ENCODE assay signal across 20 mouse cellular contexts in genomic region chr6:135703655-135704054, GRCm38 (mm10).
A peak's percentile ranks its signal among the peaks of the same experiment; 100 is the strongest.
DNase-seq lines count a peak whose midpoint lies in the region; ATAC-seq and TF ChIP-seq lines count a peak whose summit lies in the region.
"Had no signal": no experiment of that assay in that cellular context is flagged by ENCODE, and none has a peak within 500 bp of the region (broad histone marks: within the 10 kb centered on the region; RNA-seq: fewer than 3 reads in every experiment).

No protein-coding gene starts in this region.

- H3ac ChIP-seq in C2C12 (ENCODE audit: control insufficient read depth, insufficient read length, low read depth) = no peak overlapping the region

- no peak for TF ChIP-seq CTCF in heart, postnatal 0 days (IDR thresholded peaks at IDR 0.05; ENCODE audit: low read depth)
- no peak for TF ChIP-seq CTCF in C2C12 (IDR thresholded peaks at IDR 0.05; ENCODE audit: control insufficient read depth, insufficient read depth, insufficient read length)

- 35% methylated on average over 2 of the region's 2 CpGs for WGBS in heart, postnatal 0 days
- WGBS in kidney, embryonic 16.5 days = 25% methylated on average over 2 of the region's 2 CpGs

- no peak overlapping the region for H3K4me3 ChIP-seq in heart, postnatal 0 days (ENCODE audit: low read depth, low read length)
- H3K4me3 ChIP-seq in kidney, embryonic 16.5 days (ENCODE audit: low read length) = no peak overlapping the region
- no peak overlapping the region for H3K4me3 ChIP-seq in C2C12 (ENCODE audit: insufficient read depth, poor library complexity, severe bottlenecking)
- H3K4me3 ChIP-seq: embryonic facial prominence, embryonic 12.5 days; forebrain, embryonic 15.5 days; heart, adult 2 months; heart, embryonic 13.5 days; hindbrain, embryonic 10.5 days had no signal

- no peaks in the 10 kb centered on the region for H3K79me2 ChIP-seq in C2C12 (ENCODE audit: control insufficient read depth, insufficient read depth)

- TF ChIP-seq EP300 in heart, postnatal 0 days (IDR thresholded peaks at IDR 0.05; ENCODE audit: low read depth) = no peak

- no peaks in the 10 kb centered on the region for H3K79me3 ChIP-seq in C2C12 (ENCODE audit: low read depth)

- no peaks in the 10 kb centered on the region for H3K36me3 ChIP-seq in heart, postnatal 0 days (replicated peaks; ENCODE audit: control insufficient read depth, insufficient read depth, low read length)
- no peaks in the 10 kb centered on the region for H3K36me3 ChIP-seq in kidney, embryonic 16.5 days (ENCODE audit: insufficient read depth, low read length)
- no peaks in the 10 kb centered on the region for H3K36me3 ChIP-seq in C2C12 (ENCODE audit: control insufficient read depth, insufficient read depth)
- H3K36me3 ChIP-seq: embryonic facial prominence, embryonic 12.5 days; forebrain, embryonic 15.5 days; heart, embryonic 13.5 days; hindbrain, embryonic 10.5 days had no signal

- no peak for DNase-seq in heart, postnatal 0 days (ENCODE audit: low spot score)
- DNase-seq in heart, adult 8-10 months (ENCODE audit: low spot score) = no peak
- DNase-seq in kidney, postnatal 14 days = no peak
- DNase-seq in R1 (ENCODE audit: low read depth, low spot score) = peak; percentile 83
- no peak for DNase-seq in ovary, postnatal 36 days (ENCODE audit: low spot score)
- DNase-seq: adrenal gland, postnatal 14 days; cerebellum, adult 11-12 months; cerebellum, adult 9-10 months; cerebellum, postnatal 25 days; gastrocnemius, postnatal 10 days; heart, adult 2 months; heart, postnatal 10 days had no signal

- ATAC-seq in heart, postnatal 0 days (ENCODE audit: insufficient read depth, low read depth) = peak; percentile 33; the same call in 1 of the 2 replicates
- ATAC-seq in kidney, embryonic 16.5 days (ENCODE audit: low FRiP score, low TSS enrichment) = 0 out of 2 replicates have a peak, but pooled peaks have one; percentile 46
- ATAC-seq: activated CD4-positive, CD25-positive, alpha-beta regulatory T cell, adult 4 months; forebrain, embryonic 15.5 days had no signal

- no peaks in the 10 kb centered on the region for H3K9me3 ChIP-seq in heart, postnatal 0 days (replicated peaks; ENCODE audit: control insufficient read depth, low read length)
- H3K9me3 ChIP-seq in kidney, embryonic 16.5 days (ENCODE audit: low read length) = no peaks in the 10 kb centered on the region
- H3K9me3 ChIP-seq: embryonic facial prominence, embryonic 12.5 days; forebrain, embryonic 15.5 days; heart, embryonic 13.5 days; hindbrain, embryonic 10.5 days had no signal

- no peaks in the 10 kb centered on the region for H3K4me1 ChIP-seq in heart, postnatal 0 days (ENCODE audit: control insufficient read depth, insufficient read depth)
- H3K4me1 ChIP-seq in kidney, embryonic 16.5 days (ENCODE audit: insufficient read depth, low read length) = peaks cover 8% of the 10 kb centered on the region; the same call in 1 of the 2 replicates
- H3K4me1 ChIP-seq: forebrain, embryonic 15.5 days had no signal

- H3K4me2 ChIP-seq in heart, postnatal 0 days (ENCODE audit: low read depth, low read length) = no peak overlapping the region
- no peak overlapping the region for H3K4me2 ChIP-seq in kidney, embryonic 16.5 days (replicated peaks; ENCODE audit: low read depth, low read length)
- H3K4me2 ChIP-seq: embryonic facial prominence, embryonic 12.5 days; forebrain, embryonic 15.5 days; heart, embryonic 13.5 days; hindbrain, embryonic 14.5 days had no signal

- no peak overlapping the region for H3K27ac ChIP-seq in heart, postnatal 0 days (ENCODE audit: low read depth)
- no peak overlapping the region for H3K27ac ChIP-seq in kidney, embryonic 16.5 days (ENCODE audit: low read length)
- H3K27ac ChIP-seq: embryonic facial prominence, embryonic 12.5 days; forebrain, embryonic 15.5 days; heart, adult 2 months; heart, embryonic 13.5 days; hindbrain, embryonic 10.5 days; hindbrain, embryonic 14.5 days had no signal

- H3K27me3 ChIP-seq in heart, postnatal 0 days (ENCODE audit: control insufficient read depth, insufficient read depth, low read length) = no peaks in the 10 kb centered on the region
- H3K27me3 ChIP-seq in kidney, embryonic 16.5 days (ENCODE audit: insufficient read depth, low read length) = no peaks in the 10 kb centered on the region
- no peaks in the 10 kb centered on the region for H3K27me3 ChIP-seq in C2C12 (ENCODE audit: control insufficient read depth, insufficient read depth, insufficient read length)
- H3K27me3 ChIP-seq: embryonic facial prominence, embryonic 12.5 days; forebrain, embryonic 15.5 days; heart, embryonic 13.5 days had no signal

- H3K9ac ChIP-seq in heart, postnatal 0 days (replicated peaks; ENCODE audit: low read depth, low read length) = no peak overlapping the region
- no peak overlapping the region for H3K9ac ChIP-seq in kidney, embryonic 16.5 days (replicated peaks; ENCODE audit: low read length)
- H3K9ac ChIP-seq: embryonic facial prominence, embryonic 12.5 days; forebrain, embryonic 15.5 days; heart, embryonic 13.5 days; hindbrain, embryonic 14.5 days had no signal

TF ChIP-seq in C2C12, 6 proteins besides CTCF, POLR2A, EP300 and RAD21:
- TF ChIP-seq MYOD1 (IDR thresholded peaks at IDR 0.05; ENCODE audit: control insufficient read depth, insufficient read length, low read depth) (no peak), CEBPB (IDR thresholded peaks at IDR 0.05; ENCODE audit: low read depth) (peak; percentile 44), MAX (IDR thresholded peaks at IDR 0.05) (no peak), FOSL1 (IDR thresholded peaks at IDR 0.05; ENCODE audit: insufficient read depth, low read length, poor library complexity, severe bottlenecking) (no peak), MYOG (IDR thresholded peaks at IDR 0.05; ENCODE audit: control insufficient read depth, extremely low read depth, insufficient read length) (no peak), USF1 (IDR thresholded peaks at IDR 0.05; ENCODE audit: low read depth) (no peak)
TF ChIP-seq in C2C12: peak in this region for 1.
